Mouse (Mus musculus): ENCODE results near the gene Etv2.

DNA sequence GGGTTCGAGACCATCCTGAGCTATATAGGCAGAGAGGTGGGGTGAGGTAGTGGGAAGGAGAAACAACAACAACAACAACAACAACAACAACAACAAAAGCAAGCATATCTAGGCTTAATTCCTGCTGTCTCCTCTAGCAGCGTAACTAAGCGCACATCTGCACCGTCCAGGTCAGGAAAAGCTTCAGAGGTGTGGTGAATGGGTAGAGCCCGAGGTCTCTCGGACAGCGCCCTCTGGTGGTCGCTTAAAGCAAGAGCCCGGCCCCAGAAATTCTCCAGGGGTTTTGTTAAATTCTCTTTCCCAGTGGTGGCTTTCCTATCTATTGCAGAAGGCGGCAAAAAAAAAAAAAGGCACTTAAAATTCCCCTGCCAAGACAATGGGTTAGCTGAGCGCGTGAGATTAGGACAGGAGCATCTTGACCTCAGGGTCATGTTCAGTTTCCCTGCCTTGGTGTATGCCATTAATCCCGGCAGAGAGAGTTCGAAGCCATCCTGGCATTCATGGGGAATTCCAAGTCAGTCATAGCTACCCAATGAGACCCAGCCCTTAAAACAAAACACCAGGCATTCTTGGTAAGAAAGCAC lies 22.0 kb downstream of the Etv2 start:
- TF ChIP-seq CTCF (IDR thresholded peaks at IDR 0.05) (peak; percentile 74), EP300 (IDR thresholded peaks at IDR 0.05) (no peak)
